Mouse (Mus musculus) embryonic facial prominence, embryonic 10.5 days (tissue): ENCODE results near the gene Erp44. TPM values are rescaled to one million over a fixed set of nuclear protein-coding genes. Genes with fewer than 3 reads are reported as not detected.
A peak's percentile ranks its signal among the peaks of the same experiment; 100 is the strongest.

Experiments used
- DNase-seq: peaks from one replicate; pipeline ENCODE4 v3.0.0-alpha.2; 2017; ENCODE audit warnings: low spot score
- H3K27ac ChIP-seq: fragments of 300-500 bp; sonication (generic); replicated peaks from 2 replicates; pipeline ENCODE4 v1.5.1; 2016; ENCODE audit warnings: mild to moderate bottlenecking
- H3K27me3 ChIP-seq: fragments of 300-500 bp; sonication (generic); replicated peaks from 2 replicates; pipeline ENCODE4 v1.6.1; 2016; ENCODE audit warnings: low read depth, mild to moderate bottlenecking; ENCODE audit not compliant: poor library complexity, severe bottlenecking
- H3K36me3 ChIP-seq: fragments of 300-500 bp; sonication (generic); replicated peaks from 2 replicates; pipeline ENCODE4 v1.6.1; 2016; ENCODE audit warnings: mild to moderate bottlenecking, moderate library complexity
- H3K4me1 ChIP-seq: fragments of 300-500 bp; sonication (generic); 2 replicates; pipeline ENCODE4 v1.6.1; 2016
- H3K4me3 ChIP-seq: fragments of 300-500 bp; sonication (generic); 2 replicates; pipeline ENCODE4 v1.5.1; 2016; ENCODE audit warnings: mild to moderate bottlenecking, moderate library complexity
- H3K9me3 ChIP-seq: fragments of 300-500 bp; sonication (generic); 2 replicates; pipeline ENCODE4 v1.6.1; 2016; ENCODE audit warnings: mild to moderate bottlenecking
- WGBS: fragments of 180-500 bp; shearing (Covaris S2); methylation state at CpG from one replicate; pipeline ENCODE4 v1.1.7; 2016; 5-methylcytosine and 5-hydroxymethylcytosine counted together
- microRNA counts: library from miRNA; unstranded; fragments of <30 nt; microRNA quantifications from one replicate; lab custom pipeline; 2017
- microRNA-seq: library from miRNA; unstranded; fragments of <30 nt; microRNA quantifications from one replicate; pipeline ENCODE4, GENCODE M21; 2017
- polyA plus RNA-seq: library from polyadenylated mRNA; unstranded; fragments of >200 nt; fragmentation: Nextera tagmentation; extraction: Ambion mirVana; gene quantifications from 2 replicates; pipeline ENCODE4 v1.2.1, GENCODE M21; 2016

Erp44 gene
- polyA plus RNA-seq, 1 experiment from 2014 or later = 57.1 TPM

DNA sequence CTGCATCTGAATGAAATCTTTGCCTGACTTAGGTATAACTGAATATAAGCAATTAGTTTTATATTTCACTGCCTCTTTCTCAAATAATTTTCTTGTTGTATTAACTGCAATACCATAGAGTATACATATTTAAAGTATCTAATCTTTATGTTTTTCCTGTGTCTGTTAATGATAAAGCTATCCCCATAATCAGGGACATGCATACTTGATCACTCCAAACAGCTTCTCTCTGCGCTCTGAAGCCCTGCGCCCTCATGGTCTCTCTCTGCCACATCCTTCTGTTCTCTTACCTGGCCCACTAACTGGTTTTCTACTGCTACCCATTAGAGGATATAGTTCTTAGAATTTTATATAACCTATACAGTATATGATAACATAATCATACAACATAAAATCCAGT, 129.9 kb downstream of the Erp44 start:
- DNase-seq = no peak
- no peaks in the 10 kb centered on the region for H3K27me3 ChIP-seq
- WGBS = 93% methylated on average over 2 of the region's 2 CpGs
- H3K9me3 ChIP-seq = no peaks in the 10 kb centered on the region
- no peaks in the 10 kb centered on the region for H3K4me1 ChIP-seq
- no peak overlapping the region for H3K27ac ChIP-seq
- no peak overlapping the region for H3K4me3 ChIP-seq
- H3K36me3 ChIP-seq = no peaks in the 10 kb centered on the region

MicroRNAs within 50 kb of the gene (microRNA counts, 519-probe panel; counts per million panel counts)
- microRNA mmu-miR-1958 (lab: Ali Mortazavi, UCI) = 188 counts per million, percentile 57 among the panel's probes with 10 or more counts

Small RNAs within 50 kb of the gene (microRNA-seq; reads per million reads assigned to microRNA genes)
- gene Mir1958 = not detected

Other genes with a start within 250 kb of the Erp44 start
- gene Nr4a3, start 234.4 kb downstream of the Erp44 start, polyA plus RNA-seq = 0.17 and 0.19 TPM in 2 replicates
- gene Stx17, start 154.6 kb downstream of the Erp44 start, polyA plus RNA-seq = 22.3 and 24.2 TPM in 2 replicates
- gene Invs, start 202 bp upstream of the Erp44 start, polyA plus RNA-seq = 9.8 and 10.2 TPM in 2 replicates
- 77.5 and 79.0 TPM in 2 replicates for gene Tex10, start 193.9 kb upstream of the Erp44 start, polyA plus RNA-seq